Mouse (Mus musculus) heart, postnatal 14 days (tissue): ENCODE data around the gene Olfr1252. TPM values are rescaled to one million over a fixed set of nuclear protein-coding genes. Genes with fewer than 3 reads are reported as not detected.

Experiments used
- DNase-seq, 2 experiments: peaks; one replicate each; pipeline ENCODE4 v3.0.0; 2021 to 2022
- intact Hi-C: fragments of 180-260 bp; cut with DNase I; formaldehyde crosslinking; loops from one replicate; pipeline ENCODE4 v1.15.1; 2025
- long read RNA-seq, 2 experiments: library from polyadenylated mRNA; stranded (forward); transcript quantifications; one replicate each; pipeline ENCODE4 v2.0.0; 2021
- total RNA-seq, 2 experiments: library from RNA; stranded (reverse); gene quantifications; 2 replicates each; pipeline ENCODE4 v1.2.3; 2021

Gene Olfr1252
- total RNA-seq = not detected
- long read RNA-seq, experiment 1 = 0 reads
- long read RNA-seq, experiment 2 = 0 reads

GRCm38 (mm10) chr2:89724912-89725311, at the start of gene Olfr1252:
Gene Olfr1252, minus strand, starts transcription at chr2:89725012.
- intact Hi-C loops = no loop called here
- DNase-seq = no peak

DNA sequence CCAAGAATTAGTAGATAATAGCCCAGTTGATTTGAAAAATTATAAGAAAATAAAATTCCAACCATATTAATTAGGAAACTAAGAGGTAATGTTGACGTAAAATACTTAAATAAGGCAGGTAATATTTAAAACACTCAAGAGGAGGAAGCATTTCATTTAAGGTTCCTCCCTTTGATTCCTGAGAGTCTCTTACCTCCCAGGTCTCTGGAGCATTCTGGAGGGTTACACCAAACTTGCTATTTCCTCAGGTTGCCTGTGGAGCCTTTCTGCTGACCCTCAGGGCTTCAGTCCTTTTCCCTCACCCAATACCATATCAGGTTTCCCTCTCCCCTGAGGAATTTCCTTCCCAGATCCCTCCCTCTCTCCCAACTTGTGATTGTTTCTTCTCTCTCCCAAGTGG, 32.2 kb upstream of the Olfr1252 start, which contains the start of gene Olfr1253:
Gene Olfr1253 (minus strand): TSS at position 101 of the 400 bp plus-strand sequence.
- intact Hi-C loops = no loop called here
- no peak for DNase-seq

- intact Hi-C loops = no loop called here
- DNase-seq = no peak
These were observed 32.8 kb downstream of the Olfr1252 start for GRCm38 (mm10) chr2:89691980-89692379.

DNA sequence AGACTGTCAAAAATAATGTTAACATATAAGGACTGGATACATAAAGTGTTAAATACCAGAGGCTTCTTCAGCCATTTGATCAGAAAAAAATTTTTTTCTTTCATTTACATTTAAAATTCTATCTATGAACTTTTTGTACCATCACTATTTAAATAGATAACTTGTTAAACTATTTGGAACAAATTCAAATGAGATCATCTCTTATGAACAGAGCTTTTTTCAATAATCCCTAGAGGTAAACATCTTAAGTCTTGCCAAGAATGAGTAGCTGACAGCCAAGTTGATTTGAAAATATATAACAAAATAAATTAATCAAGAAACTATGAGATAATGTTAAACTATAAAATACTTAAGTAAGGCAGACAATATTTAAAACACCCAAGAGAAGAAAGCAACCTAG, 53.0 kb downstream of the Olfr1252 start, which contains the start of gene Olfr1251:
Gene Olfr1251 (minus strand): TSS at position 101 of the 400 bp plus-strand sequence.
- no peak for DNase-seq
- intact Hi-C loops = no loop called here

Other genes with a start within 250 kb of the Olfr1252 start
- gene Olfr1241, start 237.9 kb downstream of the Olfr1252 start, total RNA-seq = not detected
- not detected for gene Olfr1242, start 226.7 kb downstream of the Olfr1252 start, total RNA-seq
- gene Olfr1243, start 193.5 kb downstream of the Olfr1252 start, total RNA-seq = not detected
- not detected for gene Olfr1245, start 146.6 kb downstream of the Olfr1252 start, total RNA-seq
- gene Olfr1246, start 131.9 kb downstream of the Olfr1252 start, total RNA-seq = not detected
- not detected for gene Olfr1247, start 110.9 kb downstream of the Olfr1252 start, total RNA-seq
- not detected for gene Olfr1248, start 106.8 kb downstream of the Olfr1252 start, total RNA-seq
- gene Olfr1249, start 90.0 kb downstream of the Olfr1252 start, total RNA-seq = not detected
- not detected for gene Olfr1250, start 63.5 kb downstream of the Olfr1252 start, total RNA-seq
- not detected for gene Olfr1251, start 53.1 kb downstream of the Olfr1252 start, total RNA-seq
- gene Olfr1253, start 32.1 kb upstream of the Olfr1252 start, total RNA-seq = not detected
- not detected for gene Olfr1254, start 68.6 kb upstream of the Olfr1252 start, total RNA-seq
- gene Olfr1255, start 87.0 kb upstream of the Olfr1252 start, total RNA-seq = not detected
- not detected for gene Olfr1256, start 116.5 kb upstream of the Olfr1252 start, total RNA-seq
- gene Olfr48, start 123.2 kb upstream of the Olfr1252 start, total RNA-seq = not detected
- not detected for gene Olfr1257, start 153.4 kb upstream of the Olfr1252 start, total RNA-seq
- gene Olfr1258, start 202.3 kb upstream of the Olfr1252 start, total RNA-seq = not detected
- gene Olfr1259, start 223.7 kb upstream of the Olfr1252 start, total RNA-seq = not detected
- not detected for gene Olfr1260, start 249.3 kb upstream of the Olfr1252 start, total RNA-seq